Mouse (Mus musculus) limb, embryonic 11.5 days (tissue): ENCODE results near the gene Wwox. TPM values are rescaled to one million over a fixed set of nuclear protein-coding genes. Genes with fewer than 3 reads are reported as not detected.
A peak's percentile ranks its signal among the peaks of the same experiment; 100 is the strongest.

Experiments
- ATAC-seq: fragments of 200-750 bp; cut with Nextera tagmentation; 2 replicates; pipeline ENCODE4 v1.8.0; 2017; ENCODE audit warnings: low read depth; ENCODE audit not compliant: insufficient number of reproducible peaks, low FRiP score, low TSS enrichment
- DNase-seq: peaks from one replicate; pipeline ENCODE4 v3.0.0-alpha.2; 2015; ENCODE audit warnings: low spot score
- H3K27ac ChIP-seq: fragments of 300-500 bp; sonication (generic); replicated peaks from 2 replicates; pipeline ENCODE4 v1.5.1; 2014; ENCODE audit warnings: low read depth, mild to moderate bottlenecking, low read length
- H3K27me3 ChIP-seq: fragments of 300-500 bp; sonication (generic); 2 replicates; pipeline ENCODE4 v1.6.1; 2014; ENCODE audit warnings: mild to moderate bottlenecking, low read length, mixed read lengths; ENCODE audit not compliant: control insufficient read depth, insufficient read depth
- H3K36me3 ChIP-seq: fragments of 300-500 bp; sonication (generic); 2 replicates; pipeline ENCODE4 v1.6.1; 2014; ENCODE audit warnings: mild to moderate bottlenecking, low read length, moderate library complexity, mixed read lengths; ENCODE audit not compliant: control insufficient read depth, insufficient read depth
- H3K4me1 ChIP-seq: fragments of 300-500 bp; sonication (generic); 2 replicates; pipeline ENCODE4 v1.6.1; 2014; ENCODE audit warnings: low read length, mixed read lengths; ENCODE audit not compliant: control insufficient read depth, insufficient read depth
- H3K4me2 ChIP-seq: fragments of 300-500 bp; sonication (generic); 2 replicates; pipeline ENCODE4 v1.6.1; 2014; ENCODE audit warnings: low read depth, mild to moderate bottlenecking, moderate library complexity; ENCODE audit not compliant: severe bottlenecking
- H3K4me3 ChIP-seq: fragments of 300-500 bp; sonication (generic); 2 replicates; pipeline ENCODE4 v1.5.1; 2014; ENCODE audit warnings: low read depth, low read length
- H3K9ac ChIP-seq: fragments of 300-500 bp; sonication (generic); 2 replicates; pipeline ENCODE4 v1.6.1; 2014; ENCODE audit warnings: mild to moderate bottlenecking, low read length
- H3K9me3 ChIP-seq: fragments of 300-500 bp; sonication (generic); 2 replicates; pipeline ENCODE4 v1.6.1; 2016; ENCODE audit warnings: low read length; ENCODE audit not compliant: control insufficient read depth
- WGBS: fragments of 180-500 bp; shearing (Covaris S2); extraction: QIAGEN DNeasy Blood & Tissue Kit; methylation state at CpG from one replicate; pipeline ENCODE4 v1.1.7; 2014; 5-methylcytosine and 5-hydroxymethylcytosine counted together
- polyA plus RNA-seq: library from polyadenylated mRNA; unstranded; fragments of >200 nt; fragmentation: Nextera tagmentation; extraction: Ambion mirVana; gene quantifications from 2 replicates; pipeline ENCODE4 v1.2.1, GENCODE M21; 2014

Gene Wwox
- polyA plus RNA-seq, 1 experiment from 2014 or later: 7.3 TPM

GRCm38 (mm10) chr8:115078296-115078695, 638.8 kb downstream of the Wwox start:
- Histone ChIP-seq H3K4me1 (no peaks in the 10 kb centered on the region), H3K9ac (no peak overlapping the region), H3K4me3 (no peak overlapping the region), H3K4me2 (no peak overlapping the region), H3K27ac (no peak overlapping the region), H3K9me3 (no peaks in the 10 kb centered on the region), H3K27me3 (no peaks in the 10 kb centered on the region), H3K36me3 (no peaks in the 10 kb centered on the region)
- ATAC-seq (no peak), DNase-seq (no peak)
- 31% methylated on average over 7 of the region's 7 CpGs for WGBS

- no peak for ATAC-seq
These were observed 642.1 kb downstream of the Wwox start for GRCm38 (mm10) chr8:115081302-115082207.

GRCm38 (mm10) chr8:115088162-115088561, 648.7 kb downstream of the Wwox start:
- Histone ChIP-seq H3K4me2 (no peak overlapping the region), H3K27ac (no peak overlapping the region), H3K4me3 (no peak overlapping the region), H3K36me3 (no peaks in the 10 kb centered on the region), H3K27me3 (no peaks in the 10 kb centered on the region), H3K9ac (no peak overlapping the region), H3K9me3 (no peaks in the 10 kb centered on the region; the same call in 1 of the 2 replicates), H3K4me1 (no peaks in the 10 kb centered on the region)
- DNase-seq (no peak), ATAC-seq (no peak)

More at GRCm38 (mm10) chr8:115081302-115082207, 642.1 kb downstream of the Wwox start:
- no peaks in the 10 kb centered on the region for H3K36me3 ChIP-seq
- no peaks in the 10 kb centered on the region for H3K4me1 ChIP-seq
- no peak overlapping the region for H3K4me3 ChIP-seq
- no peak overlapping the region for H3K4me2 ChIP-seq
- H3K27ac ChIP-seq: no peak overlapping the region
- WGBS: 79% methylated on average over 7 of the region's 7 CpGs
- no peaks in the 10 kb centered on the region for H3K9me3 ChIP-seq
- DNase-seq: no peak
- no peaks in the 10 kb centered on the region for H3K27me3 ChIP-seq
- no peak overlapping the region for H3K9ac ChIP-seq

- Histone ChIP-seq H3K27ac (no peak overlapping the region), H3K9me3 (no peaks in the 10 kb centered on the region; the same call in 1 of the 2 replicates), H3K4me3 (no peak overlapping the region), H3K36me3 (no peaks in the 10 kb centered on the region), H3K4me2 (no peak overlapping the region), H3K27me3 (no peaks in the 10 kb centered on the region), H3K4me1 (no peaks in the 10 kb centered on the region), H3K9ac (no peak overlapping the region)
- WGBS: 82% methylated on average over 7 of the region's 7 CpGs
- ATAC-seq (no peak), DNase-seq (no peak)
These were observed 650.3 kb downstream of the Wwox start for GRCm38 (mm10) chr8:115089744-115090143.

GRCm38 (mm10) chr8:115090202-115090601, 650.7 kb downstream of the Wwox start:
- H3K9ac ChIP-seq: no peak overlapping the region
- no peaks in the 10 kb centered on the region for H3K27me3 ChIP-seq
- DNase-seq: no peak
- H3K4me3 ChIP-seq: no peak overlapping the region
- ATAC-seq: no peak
- H3K4me2 ChIP-seq: no peak overlapping the region
- no peak overlapping the region for H3K27ac ChIP-seq
- 86% methylated on average over 5 of the region's 5 CpGs for WGBS
- H3K9me3 ChIP-seq: no peaks in the 10 kb centered on the region; the same call in 1 of the 2 replicates
- no peaks in the 10 kb centered on the region for H3K4me1 ChIP-seq
- no peaks in the 10 kb centered on the region for H3K36me3 ChIP-seq

GRCm38 (mm10) chr8:115095548-115095947, 656.1 kb downstream of the Wwox start:
- no peaks in the 10 kb centered on the region for H3K9me3 ChIP-seq
- H3K27me3 ChIP-seq: no peaks in the 10 kb centered on the region
- H3K4me1 ChIP-seq: no peaks in the 10 kb centered on the region
- no peak overlapping the region for H3K27ac ChIP-seq
- DNase-seq (peak; percentile 38), ATAC-seq (no peak)
- H3K4me3 ChIP-seq: no peak overlapping the region
- no peak overlapping the region for H3K9ac ChIP-seq
- 92% methylated on average over 4 of the region's 4 CpGs for WGBS
- H3K4me2 ChIP-seq: no peak overlapping the region
- no peaks in the 10 kb centered on the region for H3K36me3 ChIP-seq

- Histone ChIP-seq H3K9me3 (no peaks in the 10 kb centered on the region), H3K27me3 (no peaks in the 10 kb centered on the region), H3K4me3 (no peak overlapping the region), H3K27ac (no peak overlapping the region), H3K9ac (no peak overlapping the region), H3K4me1 (no peaks in the 10 kb centered on the region), H3K36me3 (no peaks in the 10 kb centered on the region), H3K4me2 (no peak overlapping the region)
- DNase-seq (no peak), ATAC-seq (no peak)
- WGBS: 86% methylated on average over 9 of the region's 9 CpGs
These were observed 658.6 kb downstream of the Wwox start for GRCm38 (mm10) chr8:115097988-115098562.

- no peak for ATAC-seq
- Histone ChIP-seq H3K4me1 (no peaks in the 10 kb centered on the region), H3K27me3 (no peaks in the 10 kb centered on the region), H3K9ac (no peak overlapping the region), H3K36me3 (no peaks in the 10 kb centered on the region), H3K4me3 (no peak overlapping the region), H3K9me3 (no peaks in the 10 kb centered on the region), H3K4me2 (no peak overlapping the region), H3K27ac (no peak overlapping the region)
- DNase-seq: no peak
- 75% methylated on average over 3 of the region's 3 CpGs for WGBS
These were observed 669.9 kb downstream of the Wwox start for GRCm38 (mm10) chr8:115109309-115109708.
